Mouse (Mus musculus) thymus, postnatal 0 days (tissue): ENCODE results near the gene Tcl1b5. TPM values are rescaled to one million over a fixed set of nuclear protein-coding genes. Genes with fewer than 3 reads are reported as not detected.
"Not testable (repeated sequence)": the region's sequence is repeated elsewhere in the genome, so short reads cannot be mapped to it uniquely, and the experiment has no call there.

Source experiments
- DNase-seq: peaks from one replicate; pipeline ENCODE4 v3.0.0-alpha.2; 2015; ENCODE audit warnings: low spot score
- polyA plus RNA-seq: library from polyadenylated mRNA; unstranded; fragments of >200 nt; fragmentation: Nextera tagmentation; extraction: Ambion mirVana; gene quantifications from 2 replicates; pipeline ENCODE4 v1.2.1, GENCODE M21; 2015

The Tcl1b5 gene
- polyA plus RNA-seq, result not detected in 2 replicates

DNA sequence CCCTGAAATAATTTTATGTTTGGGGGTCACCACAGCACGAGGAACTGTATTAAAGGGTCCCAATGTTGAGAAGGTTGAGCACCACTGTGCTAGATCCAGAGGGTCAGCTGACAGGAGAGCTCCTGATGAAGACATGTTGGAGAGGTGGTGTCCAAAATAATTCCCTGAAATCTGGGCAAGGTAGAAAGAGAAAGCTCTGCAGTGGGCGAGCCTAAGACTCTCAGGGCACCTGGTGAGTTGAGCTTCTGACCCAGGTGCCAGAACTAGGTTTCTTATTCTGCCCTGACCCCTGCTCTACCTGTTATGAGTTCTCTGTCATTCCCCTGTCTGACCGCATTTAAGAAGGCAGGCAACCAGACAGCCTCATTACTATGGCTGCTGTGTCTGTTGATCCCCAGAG, at the start of gene Tcl1b5:
Tcl1b5 (plus strand) TSS at position 301 of the 400 bp plus-strand sequence.
- DNase-seq, result not testable (repeated sequence)

DNA sequence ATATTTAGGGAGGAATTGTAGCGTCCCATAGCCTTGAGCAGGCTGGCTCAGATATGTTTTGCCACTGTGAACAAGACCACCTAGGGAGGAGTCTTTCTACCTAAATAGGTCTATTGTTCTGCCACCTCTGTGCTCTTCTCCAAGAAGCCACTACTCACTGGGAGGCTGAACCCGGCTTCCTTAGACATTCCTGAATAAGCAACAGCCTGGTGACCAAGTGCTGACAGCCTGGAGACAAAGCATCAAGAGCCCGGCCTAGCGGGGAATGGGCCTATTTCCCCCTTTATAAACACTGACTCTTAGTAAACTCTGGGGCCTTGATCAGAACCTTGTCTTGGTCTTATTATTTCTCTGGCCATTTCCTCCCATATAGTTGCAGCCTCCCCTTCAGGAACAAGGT, 49.6 kb upstream of the Tcl1b5 start:
- DNase-seq, result no peak

DNA sequence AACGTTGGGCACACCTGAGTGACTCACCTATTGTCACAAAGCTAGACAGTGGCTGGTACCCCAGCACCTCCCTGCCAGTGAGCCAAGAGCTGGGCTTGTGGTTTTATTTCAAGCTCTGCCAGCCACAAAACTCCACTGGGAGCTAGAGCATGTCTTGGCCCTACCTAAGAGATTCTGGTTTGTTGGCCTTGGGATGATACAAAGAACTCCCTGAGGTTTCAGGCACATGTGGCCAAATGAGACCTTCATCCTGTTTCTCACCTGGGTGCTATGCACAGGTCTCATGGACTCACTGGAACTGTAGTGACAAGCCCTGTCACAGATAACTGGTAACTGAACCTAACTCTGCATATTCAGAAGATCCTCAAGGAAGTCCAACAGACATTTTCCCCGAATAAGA, 48.5 kb upstream of the Tcl1b5 start:
- DNase-seq, result no peak

- not testable (repeated sequence) for DNase-seq
Observed at GRCm38 (mm10) chr12:105129494-105130205, 46.5 kb upstream of the Tcl1b5 start.

- DNase-seq, result not testable (repeated sequence)
Observed at GRCm38 (mm10) chr12:105134167-105134566, 42.0 kb upstream of the Tcl1b5 start.

GRCm38 (mm10) chr12:105134826-105135225, 41.3 kb upstream of the Tcl1b5 start:
- DNase-seq, result not testable (repeated sequence)

GRCm38 (mm10) chr12:105137729-105138128, 38.4 kb upstream of the Tcl1b5 start:
- DNase-seq, result not testable (repeated sequence)

GRCm38 (mm10) chr12:105143096-105143495, 33.0 kb upstream of the Tcl1b5 start:
- no peak for DNase-seq

- DNase-seq, result not testable (repeated sequence)
Observed at GRCm38 (mm10) chr12:105144928-105145327, 31.2 kb upstream of the Tcl1b5 start.

GRCm38 (mm10) chr12:105145714-105146113, 30.4 kb upstream of the Tcl1b5 start, which contains the start of gene Tcl1b2:
TSS of gene Tcl1b2 (plus strand) at chr12:105146014.
- no peak for DNase-seq

DNA sequence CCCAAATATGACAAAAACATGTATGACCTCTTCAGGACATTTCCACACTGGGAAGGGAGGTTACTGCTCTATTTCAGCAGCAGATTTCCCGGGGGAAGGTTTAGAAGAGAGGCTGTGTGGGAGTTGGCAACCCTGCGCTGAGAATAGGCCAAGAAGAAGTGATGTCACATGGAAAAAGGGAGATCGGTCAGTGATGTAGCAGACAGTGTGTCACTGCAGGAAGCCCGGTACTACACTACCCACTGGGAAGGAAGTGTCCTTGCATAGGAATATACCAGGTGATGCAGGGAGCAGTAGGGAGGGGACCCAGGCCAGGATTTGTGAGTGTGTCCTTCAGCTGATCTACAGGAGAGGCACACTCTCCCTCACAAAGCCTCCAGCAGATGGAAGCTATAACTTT, 20.9 kb upstream of the Tcl1b5 start:
- DNase-seq, result not testable (repeated sequence)

GRCm38 (mm10) chr12:105158842-105159241, 17.3 kb upstream of the Tcl1b5 start:
- DNase-seq, result no peak

DNA sequence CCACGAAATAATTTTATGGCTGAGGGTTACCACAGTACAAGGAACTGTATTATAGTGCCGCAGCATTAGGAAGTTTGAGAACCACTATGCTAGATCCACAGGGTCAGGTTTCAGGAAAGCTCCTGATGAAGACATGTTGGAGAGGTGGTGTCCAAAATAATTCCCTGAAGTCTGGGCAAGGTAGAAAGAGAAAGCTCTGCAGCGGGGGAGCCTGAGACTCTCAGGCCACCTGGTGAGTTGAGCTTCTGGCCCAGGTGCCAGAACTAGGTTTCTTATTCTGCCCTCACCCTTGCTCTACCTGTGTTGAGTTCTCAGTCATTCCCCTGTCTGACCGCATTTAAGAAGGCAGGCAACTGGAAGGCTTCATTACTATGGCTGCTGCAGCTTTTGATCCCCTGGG, 16.8 kb upstream of the Tcl1b5 start, which contains the start of gene Tcl1b1:
Tcl1b1 (plus strand) TSS at position 301 of the 400 bp plus-strand sequence.
- no peak for DNase-seq

DNA sequence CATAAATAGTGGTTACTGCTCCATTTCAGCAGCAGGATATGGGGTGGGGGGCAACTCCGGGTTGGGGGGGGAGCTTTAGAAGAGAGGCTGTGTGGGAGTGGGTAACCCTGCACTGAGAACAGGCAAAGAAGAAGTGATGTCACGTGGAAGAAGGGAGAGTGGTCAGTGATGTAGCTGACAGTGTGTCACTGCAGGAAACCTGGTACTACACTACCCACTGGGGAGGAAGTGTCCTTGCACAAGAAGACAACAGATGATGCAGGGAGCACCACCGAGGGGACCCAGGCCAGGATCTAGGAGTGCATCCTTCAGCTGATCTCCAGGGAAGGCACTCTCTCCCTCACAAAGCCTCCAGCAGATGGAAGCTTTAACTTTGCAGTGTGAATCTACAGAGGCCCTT, 9.4 kb upstream of the Tcl1b5 start:
- no peak for DNase-seq

- DNase-seq, result no peak
Observed at GRCm38 (mm10) chr12:105173366-105173765, 2.8 kb upstream of the Tcl1b5 start.

DNA sequence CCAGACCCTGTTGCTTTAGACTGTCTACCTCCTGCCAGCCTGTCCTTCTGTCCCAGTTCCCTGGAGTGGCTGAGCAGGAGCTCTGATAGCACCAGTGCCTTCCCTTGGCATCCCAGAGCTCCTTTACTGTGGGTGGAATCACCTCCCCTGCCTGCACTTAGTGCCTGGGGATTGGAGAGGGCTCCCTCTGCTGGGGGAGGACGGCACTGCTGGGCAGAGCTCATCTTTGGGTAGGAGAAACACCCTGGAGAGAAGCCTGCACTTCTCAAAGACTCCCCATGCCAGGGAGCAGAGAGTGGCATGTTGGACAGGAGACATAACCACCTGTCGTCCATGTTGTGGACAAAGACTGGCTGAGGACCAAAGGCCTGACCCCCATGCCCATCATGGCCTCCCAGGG, 1.8 kb upstream of the Tcl1b5 start:
- DNase-seq, result not testable (repeated sequence)

DNA sequence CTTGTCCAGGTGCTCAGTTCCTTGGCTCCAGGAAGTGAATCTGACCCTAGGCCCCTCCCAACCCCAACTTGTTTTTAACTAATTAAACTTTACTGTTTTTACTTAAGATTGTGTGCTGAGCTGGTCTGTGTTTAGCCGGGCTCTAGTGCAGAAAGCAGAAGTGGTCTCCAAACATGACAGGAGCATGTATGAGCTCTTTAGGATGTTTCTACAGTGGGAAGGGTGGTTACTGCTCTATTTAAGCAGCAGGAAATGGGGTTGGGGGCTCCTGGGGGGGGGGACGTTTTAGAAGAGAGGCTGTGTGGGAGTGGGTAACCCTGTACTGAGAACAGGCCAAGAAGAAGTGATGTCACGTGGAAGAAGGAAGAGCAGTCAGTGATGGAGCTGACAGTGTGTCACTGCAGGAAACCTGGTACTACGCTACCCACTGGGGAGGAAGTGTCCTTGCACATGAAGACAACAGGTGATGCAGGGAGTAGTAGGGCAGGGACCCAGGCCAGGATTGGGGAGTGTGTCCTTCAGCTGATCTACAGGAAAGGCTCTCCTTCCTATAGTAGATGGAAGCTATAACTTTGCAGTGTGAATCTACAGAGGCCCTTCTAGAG, 5.0 kb downstream of the Tcl1b5 start:
- DNase-seq, result not testable (repeated sequence)

GRCm38 (mm10) chr12:105188980-105189379, 12.8 kb downstream of the Tcl1b5 start:
- DNase-seq, result not testable (repeated sequence)

- not testable (repeated sequence) for DNase-seq
Observed at GRCm38 (mm10) chr12:105190743-105191142, 14.6 kb downstream of the Tcl1b5 start, which contains the start of gene Tcl1b3. TSS of gene Tcl1b3 (plus strand) at chr12:105191043.

DNA sequence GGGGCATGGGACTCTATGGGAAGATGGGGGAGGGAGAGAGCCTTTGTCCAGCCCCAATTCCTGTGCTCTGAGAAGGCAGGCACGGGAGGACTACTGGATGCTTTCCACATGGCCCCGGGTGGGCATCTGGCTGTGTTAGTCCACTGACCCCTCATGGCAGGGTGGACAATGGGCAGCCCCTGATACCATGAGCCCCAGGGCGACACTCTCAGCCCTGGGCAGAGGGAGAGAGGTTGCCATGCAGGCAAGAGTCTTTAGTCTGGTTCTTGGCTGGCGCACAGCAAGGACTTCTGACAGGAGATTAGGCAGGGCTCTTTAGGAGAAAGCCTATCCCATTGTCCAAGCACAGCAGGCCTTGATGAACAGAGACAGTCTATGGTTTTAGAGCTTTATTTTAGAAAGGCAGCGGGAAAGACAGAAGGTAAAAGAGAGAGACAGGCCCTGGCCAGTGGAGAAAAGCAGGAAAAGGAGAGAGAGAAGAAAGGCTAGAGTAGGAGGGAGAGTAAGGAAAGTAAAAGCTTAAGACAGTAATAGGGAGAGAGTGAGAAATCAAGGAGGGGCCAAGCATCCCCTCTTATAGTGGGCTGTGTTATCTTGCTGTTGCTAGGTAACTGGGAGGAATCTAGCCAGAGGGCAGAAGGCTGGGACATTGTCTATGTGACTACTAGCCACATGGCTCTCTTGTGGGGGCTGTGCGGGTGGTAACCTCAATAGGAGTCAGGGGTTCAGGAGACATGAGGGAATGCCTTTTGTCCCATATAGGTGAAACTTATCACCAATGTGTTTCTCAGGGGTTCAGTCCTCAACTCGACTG, 23.7 kb downstream of the Tcl1b5 start:
- not testable (repeated sequence) for DNase-seq

DNA sequence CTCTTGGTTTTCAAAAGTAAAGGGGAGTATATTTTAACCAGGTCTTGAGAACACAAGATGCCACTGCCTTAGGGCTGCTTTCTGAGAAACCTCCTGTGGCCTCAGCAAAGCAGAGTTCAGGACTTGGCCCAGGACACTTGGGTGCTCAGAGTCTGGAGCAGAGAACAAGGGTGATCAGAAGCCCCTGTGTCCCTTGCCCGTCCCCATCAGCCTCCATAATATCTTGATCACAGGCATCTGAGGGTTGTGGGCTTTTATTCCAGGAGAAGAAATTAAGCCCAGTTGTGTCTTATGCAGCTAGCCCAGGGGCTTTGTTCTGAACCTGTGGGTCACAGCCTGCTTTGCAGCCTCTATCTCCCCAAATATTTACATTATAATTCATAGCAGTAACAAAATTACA, 25.5 kb downstream of the Tcl1b5 start, which contains the start of gene Tcl1b4:
Tcl1b4 (plus strand) TSS at position 301 of the 400 bp plus-strand sequence.
- not testable (repeated sequence) for DNase-seq
